Mouse (Mus musculus) T-helper 2 cell (primary cell): ENCODE results near the gene Tmem259.
"Not testable (repeated sequence)": the region's sequence is repeated elsewhere in the genome, so short reads cannot be mapped to it uniquely, and the experiment has no call there.

Source experiments
- in situ Hi-C: fragments of 300-600 bp; cut with MboI, MseI; formaldehyde crosslinking; loops from one replicate; pipeline ENCODE4 v1.15.1; 2025; ENCODE audit warnings: high pct_unique_total_duplicates

Tmem259 gene

GRCm38 (mm10) chr10:79968181-79968580, 15.9 kb downstream of the Tmem259 start:
- in situ Hi-C loops = loop anchor here (5.0 kb wide), 1 partner anchor 689 kb away; the partner anchor contains the start of gene Btbd2

- in situ Hi-C loops = loop anchor here (5.0 kb wide), 1 partner anchor 690 kb away; the partner anchor contains the start of gene Btbd2
These were observed 17.2 kb downstream of the Tmem259 start for GRCm38 (mm10) chr10:79966886-79967400.

- in situ Hi-C loops = loop anchor here (5.0 kb wide), 1 partner anchor 692 kb away; the partner anchor contains the start of gene Btbd2
These were observed 18.8 kb downstream of the Tmem259 start for GRCm38 (mm10) chr10:79965325-79965724.

- in situ Hi-C loops = loop anchor here (5.0 kb wide), 2 partner anchors 37 to 693 kb away; partner anchors contain the start of genes Arid3a and Btbd2
These were observed 19.4 kb downstream of the Tmem259 start for GRCm38 (mm10) chr10:79964727-79965126.

- in situ Hi-C loops = loop anchor here (5.0 kb wide), 1 partner anchor 33 kb away; the partner anchor contains the start of gene Arid3a
These were observed 23.3 kb downstream of the Tmem259 start for GRCm38 (mm10) chr10:79960671-79961294.

- in situ Hi-C loops = loop anchor here (5.0 kb wide), 1 partner anchor 33 kb away; the partner anchor contains the start of gene Arid3a
These were observed 24.1 kb downstream of the Tmem259 start, which contains the start of gene Wdr18 for GRCm38 (mm10) chr10:79959847-79960601. Wdr18 (plus strand) TSS chr10:79960152.

- in situ Hi-C loops = not testable (repeated sequence)
These were observed 24.7 kb downstream of the Tmem259 start for GRCm38 (mm10) chr10:79959412-79959811.

- in situ Hi-C loops = no loop called here
These were observed 25.9 kb downstream of the Tmem259 start for GRCm38 (mm10) chr10:79958140-79958816.

- in situ Hi-C loops = no loop called here
These were observed 27.4 kb downstream of the Tmem259 start for GRCm38 (mm10) chr10:79956643-79957154.

- in situ Hi-C loops = no loop called here
These were observed 28.4 kb downstream of the Tmem259 start for GRCm38 (mm10) chr10:79955691-79956090.

- in situ Hi-C loops = no loop called here
These were observed 30.2 kb downstream of the Tmem259 start for GRCm38 (mm10) chr10:79953946-79954345.

GRCm38 (mm10) chr10:79950661-79951060, 33.5 kb downstream of the Tmem259 start:
- in situ Hi-C loops = no loop called here

GRCm38 (mm10) chr10:79949873-79950272, 34.3 kb downstream of the Tmem259 start:
- in situ Hi-C loops = no loop called here

- in situ Hi-C loops = no loop called here
These were observed 36.6 kb downstream of the Tmem259 start for GRCm38 (mm10) chr10:79947502-79947901.

- in situ Hi-C loops = no loop called here
These were observed 37.3 kb downstream of the Tmem259 start for GRCm38 (mm10) chr10:79946752-79947322.

- in situ Hi-C loops = no loop called here
These were observed 38.5 kb downstream of the Tmem259 start for GRCm38 (mm10) chr10:79945507-79946234.

GRCm38 (mm10) chr10:79943471-79943901, 40.6 kb downstream of the Tmem259 start:
- in situ Hi-C loops = no loop called here

GRCm38 (mm10) chr10:79942988-79943387, 41.1 kb downstream of the Tmem259 start:
- in situ Hi-C loops = no loop called here

- in situ Hi-C loops = no loop called here
These were observed 43.4 kb downstream of the Tmem259 start for GRCm38 (mm10) chr10:79940749-79941148.

GRCm38 (mm10) chr10:79937775-79938526, 46.2 kb downstream of the Tmem259 start:
- in situ Hi-C loops = no loop called here
